Mouse (Mus musculus): Measurements from ENCODE around the gene Atp23. TPM values are rescaled to one million over a fixed set of nuclear protein-coding genes. Genes with fewer than 3 reads are reported as not detected.
A peak's percentile ranks its signal among the peaks of the same experiment; 100 is the strongest.

The Atp23 gene
- polyA plus RNA-seq, 2 experiments = 14.6 to 20.4 TPM

GRCm38 (mm10) chr10:126935556-126936381 lies 34.6 kb upstream of the Atp23 start:
- no peaks in the 10 kb centered on the region for H3K27me3 ChIP-seq (ENCODE audit: control insufficient read depth, insufficient read depth, low read length)
- H3K9me3 ChIP-seq (ENCODE audit: control insufficient read depth, low read length) = peaks cover 5% of the 10 kb centered on the region; the same call in 1 of the 2 replicates
- H3K36me3 ChIP-seq (ENCODE audit: control insufficient read depth, insufficient read depth, low read length) = no peaks in the 10 kb centered on the region
- TF ChIP-seq POLR2A (IDR thresholded peaks at IDR 0.05; ENCODE audit: borderline replicate concordance, extremely low read depth, insufficient read depth, insufficient read length) = no peak
- WGBS = 44% methylated on average over 18 of the region's 18 CpGs
- H3K4me3 ChIP-seq (replicated peaks; ENCODE audit: low read length) = no peak overlapping the region
- no peak overlapping the region; the same call in 1 of the 2 replicates for H3K4me2 ChIP-seq (replicated peaks; ENCODE audit: low read depth, low read length, severe bottlenecking)
- H3K9ac ChIP-seq (ENCODE audit: low read depth, low read length, severe bottlenecking) = peak overlapping the region; percentile 25; the same call in 1 of the 2 replicates
- H3K4me1 ChIP-seq (ENCODE audit: control insufficient read depth, insufficient read depth, low read length) = peaks cover 40% of the 10 kb centered on the region
- ATAC-seq (ENCODE audit: low FRiP score, low read depth) = peak; percentile 25
- DNase-seq (ENCODE audit: low spot score) = peak; percentile 27
- H3K27ac ChIP-seq (replicated peaks; ENCODE audit: low read depth, low read length) = peak overlapping the region; percentile 89

- peaks cover 47% of the 10 kb centered on the region for H3K4me1 ChIP-seq (ENCODE audit: control insufficient read depth, insufficient read depth, low read length)
- peak overlapping the region; percentile 17; the same call in 1 of the 2 replicates for H3K4me2 ChIP-seq (replicated peaks; ENCODE audit: low read depth, low read length, severe bottlenecking)
- H3K4me3 ChIP-seq (replicated peaks; ENCODE audit: low read length) = no peak overlapping the region
- no peak for TF ChIP-seq POLR2A (IDR thresholded peaks at IDR 0.05; ENCODE audit: borderline replicate concordance, extremely low read depth, insufficient read depth, insufficient read length)
- peaks cover 5% of the 10 kb centered on the region; the same call in 1 of the 2 replicates for H3K9me3 ChIP-seq (ENCODE audit: control insufficient read depth, low read length)
- no peaks in the 10 kb centered on the region for H3K36me3 ChIP-seq (ENCODE audit: control insufficient read depth, insufficient read depth, low read length)
- peak overlapping the region; percentile 25; the same call in 1 of the 2 replicates for H3K9ac ChIP-seq (ENCODE audit: low read depth, low read length, severe bottlenecking)
- H3K27me3 ChIP-seq (ENCODE audit: control insufficient read depth, insufficient read depth, low read length) = no peaks in the 10 kb centered on the region
- no peak for DNase-seq (ENCODE audit: low spot score)
- 43% methylated on average over 8 of the region's 8 CpGs for WGBS
- no peak for ATAC-seq (ENCODE audit: low FRiP score, low read depth)
- peak overlapping the region; percentile 89 for H3K27ac ChIP-seq (replicated peaks; ENCODE audit: low read depth, low read length)
Observed at GRCm38 (mm10) chr10:126935121-126935520, 34.0 kb upstream of the Atp23 start.

GRCm38 (mm10) chr10:126934561-126934960 lies 33.4 kb upstream of the Atp23 start:
- Histone ChIP-seq H3K36me3 (ENCODE audit: control insufficient read depth, insufficient read depth, low read length) (no peaks in the 10 kb centered on the region), H3K9me3 (ENCODE audit: control insufficient read depth, low read length) (peaks cover 5% of the 10 kb centered on the region; the same call in 1 of the 2 replicates), H3K4me3 (replicated peaks; ENCODE audit: low read length) (no peak overlapping the region), H3K27ac (replicated peaks; ENCODE audit: low read depth, low read length) (peak overlapping the region; percentile 89), H3K27me3 (ENCODE audit: control insufficient read depth, insufficient read depth, low read length) (no peaks in the 10 kb centered on the region), H3K4me1 (ENCODE audit: control insufficient read depth, insufficient read depth, low read length) (peaks cover 52% of the 10 kb centered on the region), H3K9ac (ENCODE audit: low read depth, low read length, severe bottlenecking) (no peak overlapping the region), H3K4me2 (replicated peaks; ENCODE audit: low read depth, low read length, severe bottlenecking) (peak overlapping the region; percentile 17; the same call in 1 of the 2 replicates)
- TF ChIP-seq POLR2A (IDR thresholded peaks at IDR 0.05; ENCODE audit: borderline replicate concordance, extremely low read depth, insufficient read depth, insufficient read length) = no peak
- DNase-seq (ENCODE audit: low spot score) (peak; percentile 71), ATAC-seq (ENCODE audit: low FRiP score, low read depth) (no peak)
- 70% methylated on average over 13 of the region's 13 CpGs for WGBS

GRCm38 (mm10) chr10:126931760-126932139 lies 30.6 kb upstream of the Atp23 start:
- Histone ChIP-seq H3K27me3 (ENCODE audit: control insufficient read depth, insufficient read depth, low read length) (no peaks in the 10 kb centered on the region), H3K4me2 (replicated peaks; ENCODE audit: low read depth, low read length, severe bottlenecking) (peak overlapping the region; percentile 41), H3K9ac (ENCODE audit: low read depth, low read length, severe bottlenecking) (peak overlapping the region; percentile 28; the same call in 1 of the 2 replicates), H3K4me1 (ENCODE audit: control insufficient read depth, insufficient read depth, low read length) (peaks cover 78% of the 10 kb centered on the region), H3K4me3 (replicated peaks; ENCODE audit: low read length) (no peak overlapping the region), H3K36me3 (ENCODE audit: control insufficient read depth, insufficient read depth, low read length) (no peaks in the 10 kb centered on the region), H3K27ac (replicated peaks; ENCODE audit: low read depth, low read length) (peak overlapping the region; percentile 98), H3K9me3 (ENCODE audit: control insufficient read depth, low read length) (no peaks in the 10 kb centered on the region)
- ATAC-seq (ENCODE audit: low FRiP score, low read depth) (0 out of 2 replicates have a peak, but pooled peaks have one; percentile 0), DNase-seq (ENCODE audit: low spot score) (no peak)
- TF ChIP-seq POLR2A (IDR thresholded peaks at IDR 0.05; ENCODE audit: borderline replicate concordance, extremely low read depth, insufficient read depth, insufficient read length) = no peak

- Histone ChIP-seq H3K4me1 (ENCODE audit: control insufficient read depth, insufficient read depth, low read length) (peaks cover 79% of the 10 kb centered on the region), H3K9me3 (ENCODE audit: control insufficient read depth, low read length) (no peaks in the 10 kb centered on the region), H3K27ac (replicated peaks; ENCODE audit: low read depth, low read length) (peak overlapping the region; percentile 98), H3K4me3 (replicated peaks; ENCODE audit: low read length) (no peak overlapping the region), H3K36me3 (ENCODE audit: control insufficient read depth, insufficient read depth, low read length) (no peaks in the 10 kb centered on the region), H3K27me3 (ENCODE audit: control insufficient read depth, insufficient read depth, low read length) (no peaks in the 10 kb centered on the region), H3K4me2 (replicated peaks; ENCODE audit: low read depth, low read length, severe bottlenecking) (peak overlapping the region; percentile 41), H3K9ac (ENCODE audit: low read depth, low read length, severe bottlenecking) (peak overlapping the region; percentile 28; the same call in 1 of the 2 replicates)
- no peak for TF ChIP-seq POLR2A (IDR thresholded peaks at IDR 0.05; ENCODE audit: borderline replicate concordance, extremely low read depth, insufficient read depth, insufficient read length)
- WGBS = 29% methylated on average over 8 of the region's 8 CpGs
- peak; percentile 19 for ATAC-seq (ENCODE audit: low FRiP score, low read depth)
- peak; percentile 53 for DNase-seq (ENCODE audit: low spot score)
Observed at GRCm38 (mm10) chr10:126931123-126931759, 30.1 kb upstream of the Atp23 start.

Data from limb, embryonic 14.5 days (tissue).